Mouse (Mus musculus): ENCODE measurements around the gene Sh2d5. TPM values are rescaled to one million over a fixed set of nuclear protein-coding genes. Genes with fewer than 3 reads are reported as not detected.

The Sh2d5 gene
- polyA plus RNA-seq (2015; fragmentation: Nextera tagmentation; extraction: Ambion mirVana): 0.85 and 0.88 TPM in 2 replicates

DNA sequence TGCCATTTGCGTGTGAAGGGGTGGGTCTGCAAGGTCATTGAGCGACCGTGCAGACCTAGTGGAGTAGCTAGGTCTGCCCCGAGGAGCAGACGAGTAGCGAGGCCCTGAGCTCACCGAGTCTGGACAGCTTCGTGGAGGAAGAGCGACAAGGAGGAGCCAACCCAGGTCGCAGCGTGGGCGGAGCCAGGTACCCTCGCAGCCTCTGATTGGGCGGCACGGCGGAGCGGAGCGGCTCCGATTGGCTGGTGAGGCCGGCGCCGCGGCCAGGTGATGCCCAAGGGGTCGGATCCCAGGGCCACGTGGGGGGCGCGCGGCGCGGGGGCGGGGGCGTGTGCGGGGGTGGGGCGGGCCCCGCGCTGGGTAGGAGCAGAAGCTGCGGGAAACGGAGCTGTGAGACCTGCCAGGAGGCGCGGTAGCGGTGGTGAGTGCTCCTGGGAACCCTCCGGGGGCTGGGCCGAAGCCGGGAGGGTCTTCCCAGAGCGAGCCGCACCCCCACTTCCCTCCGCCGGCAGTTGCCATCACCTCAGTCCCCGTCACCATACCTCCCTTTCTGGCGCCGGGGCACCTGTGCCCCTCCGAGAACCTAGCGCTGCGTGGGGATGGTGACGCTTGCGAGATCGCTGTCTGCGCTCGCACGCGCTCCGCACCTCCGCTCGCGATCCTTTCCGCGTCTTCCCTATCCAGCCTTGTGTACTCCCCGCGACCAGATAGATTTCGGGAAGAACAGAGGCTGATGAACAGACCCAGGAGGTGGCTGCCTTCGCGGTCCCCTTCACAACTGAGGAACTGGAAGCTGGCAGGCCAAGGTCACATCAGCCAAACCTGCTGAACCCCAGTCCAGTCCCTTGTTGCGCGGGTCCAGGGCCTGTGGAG lies at the start of gene Sh2d5, which contains the start of gene Kif17:
Gene Sh2d5, plus strand, starts transcription at position 316 of the 873 bp plus-strand sequence.
Gene Kif17, plus strand, starts transcription at position 348 of the 873 bp plus-strand sequence.
- WGBS: under 1% methylated on average over 59 of the region's 74 CpGs
- ATAC-seq (ENCODE audit: insufficient read depth, low FRiP score, low read depth): peak; percentile 83

DNA sequence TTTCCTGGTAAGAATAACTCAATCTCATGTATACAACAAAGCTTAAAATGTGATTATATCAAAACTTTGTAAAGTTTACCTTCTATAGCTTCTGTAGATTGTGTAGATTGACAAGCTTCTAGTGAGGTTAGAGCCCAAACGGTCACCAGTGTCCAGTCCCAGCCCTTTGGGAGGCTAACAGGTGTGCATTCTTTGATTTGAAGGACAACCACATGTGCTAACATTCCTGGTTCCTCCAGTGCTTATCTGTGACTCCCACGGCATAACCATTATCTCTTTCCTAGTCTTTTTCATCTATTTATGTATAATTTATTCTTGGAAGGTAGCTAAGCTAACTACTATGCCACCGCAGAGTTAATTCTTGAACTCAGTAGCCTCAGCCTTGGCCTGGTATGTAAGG lies 49.4 kb upstream of the Sh2d5 start:
- Histone ChIP-seq H3K9ac (no peak overlapping the region), H3K27me3 (replicated peaks) (no peaks in the 10 kb centered on the region), H3K36me3 (peaks cover 57% of the 10 kb centered on the region), H3K4me2 (no peak overlapping the region), H3K4me1 (no peaks in the 10 kb centered on the region), H3K9me3 (no peaks in the 10 kb centered on the region), H3K4me3 (replicated peaks) (no peak overlapping the region), H3K27ac (no peak overlapping the region)
- WGBS: 77% methylated on average over 3 of the region's 3 CpGs
- ATAC-seq (ENCODE audit: insufficient read depth, low FRiP score, low read depth): no peak

More for the DNA sequence above, at the start of gene Sh2d5, which contains the start of gene Kif17:
- H3K9me3 ChIP-seq: no peaks in the 10 kb centered on the region
- peaks cover 32% of the 10 kb centered on the region for H3K4me1 ChIP-seq
- H3K4me2 ChIP-seq: peak within 1 kb of the TSS; percentile 99
- no peaks in the 10 kb centered on the region for H3K36me3 ChIP-seq
- peaks cover 33% of the 10 kb centered on the region for H3K27me3 ChIP-seq (replicated peaks)
- peak within 1 kb of the TSS; percentile 48 for H3K4me3 ChIP-seq (replicated peaks)
- peak within 1 kb of the TSS; percentile 12; the same call in 1 of the 2 replicates for H3K9ac ChIP-seq
- no peak within 1 kb of the TSS for H3K27ac ChIP-seq

DNA sequence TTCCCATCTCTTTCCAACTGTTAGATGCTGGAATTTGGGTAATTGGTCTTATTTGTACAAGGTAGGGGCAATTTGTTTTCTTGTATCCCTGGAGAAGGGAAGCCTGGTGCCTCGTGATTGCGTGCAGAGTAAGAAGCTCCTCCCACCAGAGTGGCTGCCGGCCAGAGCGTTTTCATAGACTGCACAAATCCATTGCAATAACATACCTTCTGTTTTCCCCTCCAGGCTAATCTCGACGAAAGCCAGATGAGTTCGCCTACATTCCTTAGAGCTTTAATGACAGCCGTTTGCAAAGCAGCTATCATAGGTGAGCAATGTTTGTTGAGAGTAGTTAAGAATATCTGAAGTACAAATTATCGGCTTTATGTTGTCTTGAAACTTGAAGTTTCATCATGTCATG lies 48.5 kb upstream of the Sh2d5 start:
- H3K36me3 ChIP-seq: peaks cover 57% of the 10 kb centered on the region

DNA sequence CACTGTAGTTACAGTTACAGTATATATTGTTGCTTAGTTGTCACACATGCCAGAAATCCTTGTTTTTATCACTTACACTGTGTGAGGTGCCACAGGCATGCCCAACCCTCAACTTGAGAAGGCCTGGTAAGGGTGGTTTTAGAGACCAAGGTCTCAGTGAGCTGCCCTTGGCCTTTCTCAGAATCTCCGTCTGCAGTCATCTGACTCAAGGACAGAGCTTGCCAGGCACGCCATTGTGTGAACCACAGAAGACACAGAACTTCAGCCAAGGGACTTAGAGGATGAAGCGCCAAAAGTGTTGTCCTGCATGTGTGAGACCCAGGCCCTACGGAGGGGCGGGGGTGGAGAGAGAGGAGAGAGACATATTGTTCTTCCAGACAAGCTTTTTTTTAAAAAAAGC lies 40.1 kb upstream of the Sh2d5 start:
- H3K36me3 ChIP-seq: peaks cover 33% of the 10 kb centered on the region
- H3K9me3 ChIP-seq: no peaks in the 10 kb centered on the region
- H3K4me3 ChIP-seq (replicated peaks): no peak overlapping the region
- H3K4me1 ChIP-seq: 0 out of 2 replicates have a peak, but pooled peaks cover 3% of the 10 kb centered on the region
- H3K27me3 ChIP-seq (replicated peaks): no peaks in the 10 kb centered on the region
- 90% methylated on average over 5 of the region's 5 CpGs for WGBS
- H3K9ac ChIP-seq: no peak overlapping the region
- H3K4me2 ChIP-seq: no peak overlapping the region
- ATAC-seq (ENCODE audit: insufficient read depth, low FRiP score, low read depth): no peak
- H3K27ac ChIP-seq: no peak overlapping the region

More for the DNA sequence above, 48.5 kb upstream of the Sh2d5 start:
- no peaks in the 10 kb centered on the region for H3K4me1 ChIP-seq
- ATAC-seq (ENCODE audit: insufficient read depth, low FRiP score, low read depth): no peak
- H3K4me2 ChIP-seq: no peak overlapping the region
- no peak overlapping the region for H3K9ac ChIP-seq
- no peaks in the 10 kb centered on the region for H3K27me3 ChIP-seq (replicated peaks)
- H3K27ac ChIP-seq: no peak overlapping the region
- no peaks in the 10 kb centered on the region for H3K9me3 ChIP-seq
- 60% methylated on average over 9 of the region's 9 CpGs for WGBS
- H3K4me3 ChIP-seq (replicated peaks): no peak overlapping the region

DNA sequence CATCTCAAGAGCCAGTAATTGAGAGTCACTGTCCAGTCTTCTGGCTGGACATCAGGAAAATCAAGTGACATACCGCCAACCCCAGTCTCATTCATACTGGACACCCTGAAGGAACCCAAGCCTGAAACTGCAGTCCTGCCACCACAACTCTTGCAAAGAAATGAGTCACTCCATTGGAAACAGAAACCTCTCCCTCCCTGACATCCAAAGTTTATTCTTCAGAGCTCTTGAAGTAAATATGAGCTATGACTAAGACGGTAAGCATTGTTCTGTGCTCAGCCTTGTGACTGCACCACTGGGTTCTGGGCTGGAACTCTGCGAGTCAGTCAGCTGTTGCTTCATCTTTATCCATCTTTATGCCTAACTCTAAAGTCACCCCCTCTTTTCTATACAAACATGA lies 36.3 kb upstream of the Sh2d5 start:
- Histone ChIP-seq H3K27me3 (replicated peaks) (no peaks in the 10 kb centered on the region), H3K9me3 (no peaks in the 10 kb centered on the region), H3K9ac (no peak overlapping the region), H3K4me3 (replicated peaks) (no peak overlapping the region), H3K4me1 (peaks cover 16% of the 10 kb centered on the region; the same call in 1 of the 2 replicates), H3K4me2 (no peak overlapping the region), H3K36me3 (peaks cover 12% of the 10 kb centered on the region; the same call in 1 of the 2 replicates), H3K27ac (peak overlapping the region; percentile 57; the same call in 1 of the 2 replicates)
- no peak for ATAC-seq (ENCODE audit: insufficient read depth, low FRiP score, low read depth)
- 54% methylated on average over 3 of the region's 3 CpGs for WGBS

DNA sequence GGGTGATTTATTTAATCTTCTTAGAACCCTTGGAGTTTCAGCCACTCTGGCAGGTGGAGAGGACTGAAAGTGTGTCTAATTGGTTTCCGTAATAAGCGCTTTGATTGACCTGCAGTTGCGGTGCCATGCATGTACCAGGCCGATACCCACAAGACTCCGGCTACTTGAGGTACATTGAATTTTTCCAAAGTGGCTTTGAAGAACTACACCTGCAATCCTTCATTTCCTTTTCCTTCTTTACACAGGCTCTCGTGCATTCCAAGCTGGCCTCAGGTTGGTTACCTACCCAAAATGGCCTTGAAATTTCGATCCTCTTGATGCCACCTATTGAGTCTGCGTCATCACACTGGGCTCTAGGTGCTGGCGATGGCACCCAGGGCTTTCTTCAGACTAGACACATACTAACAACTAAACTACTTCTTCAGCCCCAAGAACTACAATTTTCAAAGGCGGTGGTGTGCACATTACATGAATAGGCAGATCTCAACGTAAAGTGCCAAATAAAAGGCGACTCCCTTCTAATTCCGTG lies 34.5 kb upstream of the Sh2d5 start:
- H3K4me1 ChIP-seq: peaks cover 30% of the 10 kb centered on the region
- WGBS: 41% methylated on average over 13 of the region's 13 CpGs
- peak overlapping the region; percentile 97 for H3K4me3 ChIP-seq (replicated peaks)
- H3K27me3 ChIP-seq (replicated peaks): no peaks in the 10 kb centered on the region
- H3K9me3 ChIP-seq: no peaks in the 10 kb centered on the region
- peak overlapping the region; percentile 77 for H3K4me2 ChIP-seq
- no peak for ATAC-seq (ENCODE audit: insufficient read depth, low FRiP score, low read depth)
- peak overlapping the region; percentile 99 for H3K27ac ChIP-seq
- H3K9ac ChIP-seq: peak overlapping the region; percentile 94
- no peaks in the 10 kb centered on the region for H3K36me3 ChIP-seq

DNA sequence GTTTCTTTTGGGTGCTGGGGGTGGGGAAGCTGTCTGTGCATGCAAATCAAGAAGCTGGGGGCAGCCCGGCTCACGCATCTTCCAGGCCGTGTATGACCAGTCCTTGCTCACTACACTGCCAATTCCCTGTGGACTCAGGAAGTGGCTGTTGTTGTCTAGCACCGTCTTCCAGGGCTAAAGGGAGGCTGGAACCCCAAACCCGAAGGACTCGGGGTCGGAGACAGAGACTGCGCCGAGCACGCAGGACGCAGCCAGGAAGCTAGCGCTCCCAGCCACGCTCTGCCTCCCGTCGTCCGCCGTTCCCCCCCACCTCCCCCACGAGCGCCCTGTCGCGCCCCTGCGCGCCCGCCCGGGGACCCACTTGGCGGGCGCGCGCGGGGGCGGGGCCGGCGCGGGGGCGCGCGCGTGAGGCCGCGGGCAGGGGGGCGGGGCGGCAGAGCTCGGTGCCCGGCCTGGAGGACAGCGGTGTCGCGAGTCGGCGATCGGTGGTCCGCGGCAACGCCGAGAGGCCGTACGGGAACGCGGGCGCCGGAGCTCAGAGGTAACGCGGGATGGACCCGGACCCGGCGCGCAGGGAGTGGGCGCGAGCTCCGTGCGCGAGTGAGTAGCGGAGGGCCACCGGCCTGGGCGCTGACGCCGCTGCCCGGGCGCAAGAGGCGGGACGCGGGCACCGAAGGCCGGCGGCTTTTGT lies 33.9 kb upstream of the Sh2d5 start, which contains the start of gene Hp1bp3:
Gene Hp1bp3, plus strand, starts transcription at position 97 of the 691 bp plus-strand sequence.
- peak; percentile 61 for ATAC-seq (ENCODE audit: insufficient read depth, low FRiP score, low read depth)
- H3K36me3 ChIP-seq: no peaks in the 10 kb centered on the region
- peak within 1 kb of the TSS; percentile 94 for H3K9ac ChIP-seq
- H3K4me3 ChIP-seq (replicated peaks): peak within 1 kb of the TSS; percentile 97
- H3K9me3 ChIP-seq: no peaks in the 10 kb centered on the region
- peaks cover 30% of the 10 kb centered on the region for H3K4me1 ChIP-seq
- WGBS: 0% methylated on average over 56 of the region's 84 CpGs
- H3K27me3 ChIP-seq (replicated peaks): no peaks in the 10 kb centered on the region
- H3K4me2 ChIP-seq: peak within 1 kb of the TSS; percentile 77
- peak within 1 kb of the TSS; percentile 99 for H3K27ac ChIP-seq

DNA sequence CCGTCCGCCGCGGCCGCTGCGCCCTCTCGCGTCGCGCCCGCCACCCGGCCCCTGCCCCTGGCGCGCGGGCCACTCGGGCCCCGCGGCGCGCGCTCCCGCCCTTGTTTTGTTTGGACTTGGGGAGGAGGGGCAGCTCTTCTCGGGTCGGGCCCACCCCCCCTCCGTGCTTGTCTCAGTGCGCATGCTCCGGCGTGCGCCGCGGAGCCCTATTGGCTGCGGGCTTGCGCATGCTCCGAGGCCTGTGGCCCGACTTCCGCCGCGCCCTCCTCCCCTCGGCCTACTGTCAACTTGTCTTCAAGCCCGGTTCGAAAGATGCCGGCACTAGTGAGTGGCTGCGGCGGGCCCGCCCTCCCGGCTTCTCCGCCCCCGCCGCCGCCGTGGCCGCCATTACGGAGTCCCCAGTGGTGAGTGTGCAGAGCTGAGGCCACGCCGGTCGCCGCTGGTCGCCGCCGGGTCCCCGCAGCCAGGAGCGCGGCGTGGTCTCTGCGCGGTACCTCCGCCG lies 33.3 kb upstream of the Sh2d5 start:
- Histone ChIP-seq H3K4me1 (peaks cover 30% of the 10 kb centered on the region), H3K4me2 (peak overlapping the region; percentile 77), H3K27ac (peak overlapping the region; percentile 99), H3K4me3 (replicated peaks) (peak overlapping the region; percentile 97), H3K36me3 (peaks cover under 1% of the 10 kb centered on the region; the same call in 1 of the 2 replicates), H3K9me3 (no peaks in the 10 kb centered on the region), H3K27me3 (replicated peaks) (no peaks in the 10 kb centered on the region), H3K9ac (peak overlapping the region; percentile 94)
- WGBS: under 1% methylated on average over 54 of the region's 68 CpGs
- ATAC-seq (ENCODE audit: insufficient read depth, low FRiP score, low read depth): peak; percentile 97

DNA sequence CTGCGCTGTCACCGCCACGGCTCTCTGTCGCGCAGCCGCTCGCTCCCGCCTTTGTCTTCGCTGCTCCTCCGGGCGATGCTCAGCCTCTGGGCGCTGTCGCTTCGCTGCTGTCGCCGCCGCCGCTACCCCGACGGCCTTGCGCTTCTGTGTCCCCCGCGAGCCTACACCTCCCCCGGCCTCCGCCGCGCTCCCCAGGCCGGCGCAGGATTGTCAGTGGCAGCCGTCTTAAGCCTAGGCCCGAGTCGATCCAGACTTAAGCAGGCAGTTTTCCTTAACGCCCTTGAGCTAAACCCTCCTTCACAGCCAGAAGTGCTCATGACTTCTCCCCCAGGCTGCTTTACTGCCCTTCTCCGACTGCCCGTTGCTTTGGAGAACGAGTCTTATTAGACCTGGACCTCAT lies 32.8 kb upstream of the Sh2d5 start:
- H3K27me3 ChIP-seq (replicated peaks): no peaks in the 10 kb centered on the region
- peaks cover 30% of the 10 kb centered on the region for H3K4me1 ChIP-seq
- H3K36me3 ChIP-seq: peaks cover 5% of the 10 kb centered on the region; the same call in 1 of the 2 replicates
- under 1% methylated on average over 36 of the region's 36 CpGs for WGBS
- peak overlapping the region; percentile 86 for H3K27ac ChIP-seq
- ATAC-seq (ENCODE audit: insufficient read depth, low FRiP score, low read depth): peak; percentile 23
- H3K4me2 ChIP-seq: peak overlapping the region; percentile 63
- H3K9ac ChIP-seq: peak overlapping the region; percentile 88
- H3K4me3 ChIP-seq (replicated peaks): peak overlapping the region; percentile 97
- H3K9me3 ChIP-seq: no peaks in the 10 kb centered on the region

DNA sequence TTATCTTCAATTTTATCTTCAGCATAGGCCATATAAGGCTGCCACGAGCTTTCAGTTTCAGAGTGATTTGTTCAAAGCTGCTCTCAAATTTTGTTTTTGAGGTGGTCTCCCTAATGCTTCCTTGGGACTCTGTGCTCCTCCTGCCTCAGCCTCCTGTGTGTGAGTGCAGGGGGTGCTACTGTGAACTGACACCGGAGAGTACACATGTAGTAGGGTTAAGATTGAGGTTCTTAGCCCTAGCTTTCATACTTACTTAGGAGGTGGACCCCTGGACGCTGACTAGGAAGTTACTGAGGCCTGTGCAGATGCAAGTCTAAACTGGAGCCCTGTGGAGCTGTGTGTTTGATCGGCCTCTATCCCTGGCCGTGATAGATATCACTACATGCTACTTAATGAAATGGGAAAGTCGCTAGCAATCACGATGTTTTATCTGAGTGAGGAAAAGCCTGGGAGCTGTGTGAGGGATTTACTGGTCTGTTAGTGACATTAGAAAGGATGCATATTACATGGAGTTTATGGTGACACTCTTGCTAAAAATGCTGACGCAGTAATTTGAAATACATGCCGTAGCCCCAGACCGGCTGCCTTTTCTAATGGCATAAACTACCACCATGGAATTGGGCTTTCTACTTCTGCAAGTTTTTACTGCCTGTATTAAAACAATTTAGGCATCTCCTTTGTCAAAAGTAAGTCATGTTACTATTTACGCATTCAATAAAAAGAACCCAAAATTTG lies 32.1 kb upstream of the Sh2d5 start:
- H3K4me1 ChIP-seq: peaks cover 30% of the 10 kb centered on the region
- peak overlapping the region; percentile 86; the same call in 1 of the 2 replicates for H3K27ac ChIP-seq
- peaks cover 9% of the 10 kb centered on the region; the same call in 1 of the 2 replicates for H3K36me3 ChIP-seq
- no peak for ATAC-seq (ENCODE audit: insufficient read depth, low FRiP score, low read depth)
- peak overlapping the region; percentile 88 for H3K9ac ChIP-seq
- H3K9me3 ChIP-seq: no peaks in the 10 kb centered on the region
- peak overlapping the region; percentile 63 for H3K4me2 ChIP-seq
- H3K4me3 ChIP-seq (replicated peaks): peak overlapping the region; percentile 97
- H3K27me3 ChIP-seq (replicated peaks): no peaks in the 10 kb centered on the region
- WGBS: 70% methylated on average over 11 of the region's 11 CpGs

DNA sequence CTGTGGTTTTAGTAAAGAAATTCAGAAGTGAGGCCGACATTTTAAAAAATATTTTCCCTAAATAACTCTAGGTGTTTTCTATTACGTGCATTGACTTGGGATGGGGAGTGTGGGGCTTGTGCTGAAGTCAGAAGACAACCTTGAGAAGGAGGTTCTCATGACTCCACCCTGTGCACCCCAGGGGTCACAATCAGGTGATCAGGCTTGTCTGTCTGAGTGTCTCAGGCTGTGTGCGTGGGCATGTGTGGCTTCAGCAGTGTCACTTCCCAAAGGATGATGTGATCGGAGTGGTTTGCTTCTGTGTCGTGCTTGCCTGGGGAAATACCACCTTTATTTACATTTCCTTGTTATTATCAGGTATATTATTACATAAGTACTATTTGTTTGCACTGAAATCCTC lies 30.9 kb upstream of the Sh2d5 start:
- H3K4me2 ChIP-seq: no peak overlapping the region
- no peaks in the 10 kb centered on the region for H3K9me3 ChIP-seq
- H3K36me3 ChIP-seq: peaks cover 21% of the 10 kb centered on the region
- ATAC-seq (ENCODE audit: insufficient read depth, low FRiP score, low read depth): no peak
- no peak overlapping the region for H3K4me3 ChIP-seq (replicated peaks)
- no peaks in the 10 kb centered on the region for H3K27me3 ChIP-seq (replicated peaks)
- WGBS: 76% methylated on average over 5 of the region's 5 CpGs
- peaks cover 27% of the 10 kb centered on the region for H3K4me1 ChIP-seq
- no peak overlapping the region for H3K9ac ChIP-seq
- H3K27ac ChIP-seq: no peak overlapping the region
